Mouse (Mus musculus) midbrain, embryonic 14.5 days (tissue): ENCODE data around the gene Bcat1. TPM values are rescaled to one million over a fixed set of nuclear protein-coding genes. Genes with fewer than 3 reads are reported as not detected.
A peak's percentile ranks its signal among the peaks of the same experiment; 100 is the strongest.

Source experiments
- ATAC-seq: fragments of 200-750 bp; cut with Nextera tagmentation; 2 replicates; pipeline ENCODE4 v1.8.0; 2017; ENCODE audit warnings: moderate number of reproducible peaks, moderate library complexity; ENCODE audit not compliant: low FRiP score, low TSS enrichment
- DNase-seq: peaks from one replicate; pipeline ENCODE4 v3.0.0-alpha.2; 2015
- H3K27ac ChIP-seq: fragments of 300-500 bp; sonication (generic); replicated peaks from 2 replicates; pipeline ENCODE4 v1.5.1; 2014; ENCODE audit warnings: mild to moderate bottlenecking, low read depth, low read length, moderate library complexity
- H3K27me3 ChIP-seq: fragments of 300-500 bp; sonication (generic); 2 replicates; pipeline ENCODE4 v1.6.1; 2014; ENCODE audit warnings: low read length, control low read depth, mixed read lengths; ENCODE audit not compliant: control insufficient read depth, insufficient read depth
- H3K36me3 ChIP-seq: fragments of 300-500 bp; sonication (generic); 2 replicates; pipeline ENCODE4 v1.6.1; 2014; ENCODE audit warnings: low read length, control low read depth; ENCODE audit not compliant: control insufficient read depth, insufficient read depth
- H3K4me1 ChIP-seq: fragments of 300-500 bp; sonication (generic); 2 replicates; pipeline ENCODE4 v1.6.1; 2014; ENCODE audit warnings: mild to moderate bottlenecking, antibody characterized with exemption, low read length, control low read depth; ENCODE audit not compliant: control insufficient read depth, insufficient read depth
- H3K4me2 ChIP-seq: fragments of 300-500 bp; sonication (generic); 2 replicates; pipeline ENCODE4 v1.6.1; 2014; ENCODE audit warnings: mild to moderate bottlenecking, low read length, moderate library complexity
- H3K4me3 ChIP-seq: fragments of 300-500 bp; sonication (generic); replicated peaks from 2 replicates; pipeline ENCODE4 v1.5.1; 2014; ENCODE audit warnings: low read depth, low read length
- H3K9ac ChIP-seq: fragments of 300-500 bp; sonication (generic); replicated peaks from 2 replicates; pipeline ENCODE4 v1.6.1; 2014; ENCODE audit warnings: mild to moderate bottlenecking, low read length, moderate library complexity
- H3K9me3 ChIP-seq: fragments of 300-500 bp; sonication (generic); 2 replicates; pipeline ENCODE4 v1.6.1; 2016; ENCODE audit warnings: low read length, control low read depth, mixed read lengths; ENCODE audit not compliant: control insufficient read depth
- WGBS: fragments of 180-500 bp; shearing (Covaris S2); extraction: QIAGEN DNeasy Blood & Tissue Kit; methylation state at CpG from one replicate; pipeline ENCODE4 v1.1.7; 2014; 5-methylcytosine and 5-hydroxymethylcytosine counted together
- polyA plus RNA-seq: library from polyadenylated mRNA; unstranded; fragments of >200 nt; fragmentation: Nextera tagmentation; extraction: Ambion mirVana; gene quantifications from 2 replicates; pipeline ENCODE4 v1.2.1, GENCODE M21; 2014

Bcat1 gene
- polyA plus RNA-seq, 1 experiment from 2014 or later = 117 TPM

GRCm38 (mm10) chr6:144997229-144997628 is 78.8 kb downstream of the Bcat1 start:
- no peaks in the 10 kb centered on the region for H3K27me3 ChIP-seq
- H3K36me3 ChIP-seq = peaks cover 41% of the 10 kb centered on the region
- no peak overlapping the region for H3K4me3 ChIP-seq
- WGBS = 86% methylated on average over 3 of the region's 3 CpGs
- H3K9me3 ChIP-seq = no peaks in the 10 kb centered on the region
- ATAC-seq (no peak), DNase-seq (peak; percentile 55)
- no peak overlapping the region for H3K9ac ChIP-seq
- no peak overlapping the region for H3K27ac ChIP-seq
- no peak overlapping the region for H3K4me2 ChIP-seq
- H3K4me1 ChIP-seq = no peaks in the 10 kb centered on the region

GRCm38 (mm10) chr6:144992111-144992510 is 83.9 kb downstream of the Bcat1 start:
- no peaks in the 10 kb centered on the region for H3K4me1 ChIP-seq
- no peak overlapping the region for H3K27ac ChIP-seq
- WGBS = 66% methylated on average over 3 of the region's 3 CpGs
- DNase-seq (no peak), ATAC-seq (no peak)
- H3K4me3 ChIP-seq = no peak overlapping the region
- H3K36me3 ChIP-seq = peaks cover 4% of the 10 kb centered on the region; the same call in 1 of the 2 replicates
- H3K27me3 ChIP-seq = no peaks in the 10 kb centered on the region
- no peak overlapping the region for H3K4me2 ChIP-seq
- no peaks in the 10 kb centered on the region for H3K9me3 ChIP-seq
- H3K9ac ChIP-seq = no peak overlapping the region

- Histone ChIP-seq H3K4me2 (no peak overlapping the region), H3K4me1 (no peaks in the 10 kb centered on the region), H3K27me3 (no peaks in the 10 kb centered on the region), H3K36me3 (no peaks in the 10 kb centered on the region), H3K9me3 (no peaks in the 10 kb centered on the region), H3K27ac (no peak overlapping the region), H3K9ac (no peak overlapping the region), H3K4me3 (no peak overlapping the region)
- DNase-seq (no peak), ATAC-seq (no peak)
- WGBS = 91% methylated on average over 4 of the region's 4 CpGs
These were observed 86.8 kb downstream of the Bcat1 start for GRCm38 (mm10) chr6:144989193-144989592.

- WGBS = 91% methylated on average over 6 of the region's 6 CpGs
- DNase-seq (no peak), ATAC-seq (no peak)
- Histone ChIP-seq H3K27ac (no peak overlapping the region), H3K4me3 (no peak overlapping the region), H3K4me2 (no peak overlapping the region), H3K27me3 (no peaks in the 10 kb centered on the region), H3K9ac (no peak overlapping the region), H3K36me3 (no peaks in the 10 kb centered on the region), H3K4me1 (no peaks in the 10 kb centered on the region), H3K9me3 (no peaks in the 10 kb centered on the region)
These were observed 88.3 kb downstream of the Bcat1 start for GRCm38 (mm10) chr6:144987676-144988075.

- Histone ChIP-seq H3K9me3 (no peaks in the 10 kb centered on the region), H3K9ac (no peak overlapping the region), H3K27ac (no peak overlapping the region), H3K4me2 (no peak overlapping the region), H3K36me3 (no peaks in the 10 kb centered on the region), H3K27me3 (no peaks in the 10 kb centered on the region), H3K4me1 (no peaks in the 10 kb centered on the region), H3K4me3 (no peak overlapping the region)
- DNase-seq (no peak), ATAC-seq (no peak)
- WGBS = 77% methylated on average over 7 of the region's 7 CpGs
These were observed 88.8 kb downstream of the Bcat1 start for GRCm38 (mm10) chr6:144987216-144987615.

GRCm38 (mm10) chr6:144984221-144984620 is 91.8 kb downstream of the Bcat1 start:
- Histone ChIP-seq H3K9me3 (no peaks in the 10 kb centered on the region), H3K4me3 (no peak overlapping the region), H3K4me2 (no peak overlapping the region), H3K4me1 (no peaks in the 10 kb centered on the region), H3K27me3 (no peaks in the 10 kb centered on the region), H3K27ac (no peak overlapping the region), H3K36me3 (no peaks in the 10 kb centered on the region), H3K9ac (no peak overlapping the region)
- no peak for ATAC-seq
- DNase-seq = no peak
- 94% methylated on average over 8 of the region's 8 CpGs for WGBS

GRCm38 (mm10) chr6:144982093-144982492 is 93.9 kb downstream of the Bcat1 start:
- H3K9ac ChIP-seq = no peak overlapping the region
- DNase-seq (no peak), ATAC-seq (no peak)
- H3K36me3 ChIP-seq = no peaks in the 10 kb centered on the region
- no peaks in the 10 kb centered on the region for H3K27me3 ChIP-seq
- H3K9me3 ChIP-seq = no peaks in the 10 kb centered on the region
- H3K27ac ChIP-seq = no peak overlapping the region
- WGBS = 76% methylated on average over 3 of the region's 3 CpGs
- no peaks in the 10 kb centered on the region for H3K4me1 ChIP-seq
- no peak overlapping the region for H3K4me3 ChIP-seq
- H3K4me2 ChIP-seq = no peak overlapping the region

- no peak overlapping the region for H3K27ac ChIP-seq
- no peak overlapping the region for H3K4me3 ChIP-seq
- no peak for DNase-seq
- H3K4me2 ChIP-seq = no peak overlapping the region
- H3K9ac ChIP-seq = no peak overlapping the region
- no peaks in the 10 kb centered on the region for H3K4me1 ChIP-seq
- no peak for ATAC-seq
- no peaks in the 10 kb centered on the region for H3K9me3 ChIP-seq
- WGBS = 84% methylated on average over 8 of the region's 8 CpGs
- H3K27me3 ChIP-seq = no peaks in the 10 kb centered on the region
- no peaks in the 10 kb centered on the region for H3K36me3 ChIP-seq
These were observed 103.6 kb downstream of the Bcat1 start for GRCm38 (mm10) chr6:144972351-144972750.

GRCm38 (mm10) chr6:144970900-144971299 is 105.1 kb downstream of the Bcat1 start:
- DNase-seq (no peak), ATAC-seq (no peak)
- Histone ChIP-seq H3K27ac (no peak overlapping the region), H3K9me3 (no peaks in the 10 kb centered on the region), H3K4me2 (no peak overlapping the region), H3K9ac (no peak overlapping the region), H3K4me1 (no peaks in the 10 kb centered on the region), H3K4me3 (no peak overlapping the region), H3K27me3 (no peaks in the 10 kb centered on the region), H3K36me3 (no peaks in the 10 kb centered on the region)
- WGBS = 89% methylated on average over 4 of the region's 4 CpGs
